12 mouse cellular contexts compared by ENCODE assay signal in genomic region chr11:95791787-95792186, GRCm38 (mm10). TPM values are rescaled to one million over a fixed set of nuclear protein-coding genes. Genes with fewer than 3 reads are reported as not detected.
A peak's percentile ranks its signal among the peaks of the same experiment; 100 is the strongest.
DNase-seq lines count a peak whose midpoint lies in the region; ATAC-seq and TF ChIP-seq lines count a peak whose summit lies in the region.
"Had no signal": no experiment of that assay in that cellular context is flagged by ENCODE, and none has a peak within 500 bp of the region (broad histone marks: within the 10 kb centered on the region; RNA-seq: fewer than 3 reads in every experiment).

No protein-coding gene starts in this region.

- H3K9ac ChIP-seq in liver, embryonic 13.5 days: no peak overlapping the region
- no peak overlapping the region for H3K9ac ChIP-seq in liver, postnatal 0 days (replicated peaks)
- H3K9ac ChIP-seq in kidney, embryonic 16.5 days (replicated peaks; ENCODE audit: low read length): no peak overlapping the region
- H3K9ac ChIP-seq: forebrain, embryonic 13.5 days had no signal

- H3K9me3 ChIP-seq in liver, embryonic 13.5 days (replicated peaks): no peaks in the 10 kb centered on the region
- no peaks in the 10 kb centered on the region for H3K9me3 ChIP-seq in liver, postnatal 0 days (ENCODE audit: low read length)
- H3K9me3 ChIP-seq in kidney, embryonic 16.5 days (ENCODE audit: low read length): no peaks in the 10 kb centered on the region
- H3K9me3 ChIP-seq: forebrain, embryonic 13.5 days had no signal

- no peak overlapping the region for H3K4me3 ChIP-seq in liver, embryonic 13.5 days (replicated peaks)
- H3K4me3 ChIP-seq in liver, postnatal 0 days (ENCODE audit: low read depth, low read length): no peak overlapping the region
- H3K4me3 ChIP-seq in kidney, embryonic 16.5 days (ENCODE audit: low read length): no peak overlapping the region
- H3K4me3 ChIP-seq: forebrain, embryonic 13.5 days; myocyte had no signal

- H3K27ac ChIP-seq in liver, embryonic 13.5 days: 0 out of 2 replicates have a peak overlapping the region, but pooled peaks have one; percentile 73
- H3K27ac ChIP-seq in liver, postnatal 0 days (ENCODE audit: low read depth): no peak overlapping the region
- no peak overlapping the region for H3K27ac ChIP-seq in kidney, embryonic 16.5 days (ENCODE audit: low read length)
- H3K27ac ChIP-seq: forebrain, embryonic 13.5 days had no signal

- no peaks in the 10 kb centered on the region for H3K36me3 ChIP-seq in liver, embryonic 13.5 days
- H3K36me3 ChIP-seq in liver, postnatal 0 days (replicated peaks; ENCODE audit: insufficient read depth, low read length): no peaks in the 10 kb centered on the region
- H3K36me3 ChIP-seq in kidney, embryonic 16.5 days (ENCODE audit: insufficient read depth, low read length): no peaks in the 10 kb centered on the region

- no peak for TF ChIP-seq CTCF in liver, postnatal 0 days (IDR thresholded peaks at IDR 0.05; ENCODE audit: low read depth)

- no peak for ATAC-seq in liver, embryonic 13.5 days (ENCODE audit: low read depth)
- no peak for ATAC-seq in liver, postnatal 0 days
- ATAC-seq in monocyte, adult 5-6 weeks (replicated peaks; ENCODE audit: insufficient number of reproducible peaks, low FRiP score, low TSS enrichment, poor library complexity, severe bottlenecking): no peak
- no peak for ATAC-seq in kidney, embryonic 16.5 days (ENCODE audit: low FRiP score, low TSS enrichment)
- ATAC-seq: forebrain, embryonic 13.5 days; lung, postnatal 0 days had no signal

- 78% methylated on average over 13 of the region's 13 CpGs for WGBS in liver, embryonic 13.5 days (ENCODE audit: insufficient replicate concordance)
- WGBS in liver, postnatal 0 days (ENCODE audit: insufficient replicate concordance): 87% methylated on average over 13 of the region's 13 CpGs
- 68% methylated on average over 13 of the region's 13 CpGs for WGBS in kidney, embryonic 16.5 days

- no peak for DNase-seq in liver, embryonic 13.5 days
- DNase-seq in liver, postnatal 0 days: no peak
- DNase-seq in frontal cortex, adult 2 months (ENCODE audit: extremely low spot score in 1 of 2, low spot score in 1 of 2): peak; percentile 61 to 72
- peak; percentile 40 for DNase-seq in left cerebral cortex, adult 11 months (ENCODE audit: low spot score)
- DNase-seq in kidney, adult 18-20 months: no peak
- DNase-seq: thymus, adult 2 months had no signal

- H3K27me3 ChIP-seq in liver, embryonic 13.5 days: peaks cover 34% of the 10 kb centered on the region
- H3K27me3 ChIP-seq in liver, postnatal 0 days (ENCODE audit: insufficient read depth, low read length): peaks cover 13% of the 10 kb centered on the region
- peaks cover 2% of the 10 kb centered on the region; the same call in 1 of the 2 replicates for H3K27me3 ChIP-seq in kidney, embryonic 16.5 days (ENCODE audit: insufficient read depth, low read length)

- no peak overlapping the region for H3K4me2 ChIP-seq in liver, embryonic 13.5 days
- H3K4me2 ChIP-seq in liver, postnatal 0 days (ENCODE audit: low read depth, low read length): no peak overlapping the region
- H3K4me2 ChIP-seq in kidney, embryonic 16.5 days (replicated peaks; ENCODE audit: low read depth, low read length): no peak overlapping the region
- H3K4me2 ChIP-seq: forebrain, embryonic 13.5 days had no signal

- no peak for TF ChIP-seq EP300 in liver, postnatal 0 days (IDR thresholded peaks at IDR 0.05; ENCODE audit: low read depth)

- peaks cover 46% of the 10 kb centered on the region for H3K4me1 ChIP-seq in liver, embryonic 13.5 days (replicated peaks)
- peaks cover 6% of the 10 kb centered on the region for H3K4me1 ChIP-seq in liver, postnatal 0 days (ENCODE audit: insufficient read depth)
- H3K4me1 ChIP-seq in kidney, embryonic 16.5 days (ENCODE audit: insufficient read depth, low read length): peaks cover 14% of the 10 kb centered on the region

RNA-seq across cellular contexts. Expression of gene Phospho1, which starts 32.5 kb away (rescaled TPM):
- 5.2 and 6.2 TPM in 2 replicates for polyA plus RNA-seq in liver, embryonic 13.5 days (2015; fragmentation: Nextera tagmentation; extraction: Ambion mirVana)
- 1.9 and 2.0 TPM in 2 replicates for polyA plus RNA-seq in liver, postnatal 0 days (2015; fragmentation: Nextera tagmentation; extraction: Ambion mirVana)
- polyA plus RNA-seq in frontal cortex, adult 2 months (2012; rRNA removed): 68.7 and 70.4 TPM in 2 replicates
- 2.8 to 3.6 TPM in 2 of 3 replicates, not detected in the other for total RNA-seq in monocyte, adult 5-6 weeks (2017)
- not detected in 2 replicates for polyA plus RNA-seq in kidney, embryonic 16.5 days (2015; fragmentation: Nextera tagmentation; extraction: Ambion mirVana)
- polyA plus RNA-seq: forebrain, embryonic 13.5 days; hindbrain, embryonic 11.5 days had no signal

RNA-seq across cellular contexts. Expression of gene Gngt2, which starts 45.2 kb away (rescaled TPM):
- 13.8 and 15.3 TPM in 2 replicates for polyA plus RNA-seq in liver, embryonic 13.5 days (2015; fragmentation: Nextera tagmentation; extraction: Ambion mirVana)
- 30.2 and 32.2 TPM in 2 replicates for polyA plus RNA-seq in liver, postnatal 0 days (2015; fragmentation: Nextera tagmentation; extraction: Ambion mirVana)
- polyA plus RNA-seq in frontal cortex, adult 2 months (2012; rRNA removed): 7.2 and 9.4 TPM in 2 replicates
- total RNA-seq in monocyte, adult 5-6 weeks (2017): 863 to 2,060 TPM (median 1,763 TPM) in 3 replicates
- 21.0 and 24.2 TPM in 2 replicates for polyA plus RNA-seq in kidney, embryonic 16.5 days (2015; fragmentation: Nextera tagmentation; extraction: Ambion mirVana)

RNA-seq across cellular contexts. Expression of gene Abi3, which starts 50.5 kb away (rescaled TPM):
- polyA plus RNA-seq in liver, embryonic 13.5 days (2015; fragmentation: Nextera tagmentation; extraction: Ambion mirVana): 5.8 and 6.3 TPM in 2 replicates
- 9.8 and 10.2 TPM in 2 replicates for polyA plus RNA-seq in liver, postnatal 0 days (2015; fragmentation: Nextera tagmentation; extraction: Ambion mirVana)
- polyA plus RNA-seq in frontal cortex, adult 2 months (2012; rRNA removed): 9.6 and 11.2 TPM in 2 replicates
- 160 to 201 TPM (median 188 TPM) in 3 replicates for total RNA-seq in monocyte, adult 5-6 weeks (2017)
- 11.7 and 14.1 TPM in 2 replicates for polyA plus RNA-seq in kidney, embryonic 16.5 days (2015; fragmentation: Nextera tagmentation; extraction: Ambion mirVana)

Comparison
In these comparisons a context has a peak if more than half of its experiments do, and no peak if none do; other contexts are left out.
1. DNase-seq: peak in frontal cortex, adult 2 months (2 of 2) and left cerebral cortex, adult 11 months (single experiment); none in liver, embryonic 13.5 days (single experiment), liver, postnatal 0 days (single experiment) and kidney, adult 18-20 months (single experiment).